Mouse (Mus musculus): ENCODE measurements around the gene Gpsm2. TPM values are rescaled to one million over a fixed set of nuclear protein-coding genes. Genes with fewer than 3 reads are reported as not detected.

Gpsm2 gene
- polyA plus RNA-seq, 1 experiment from 2014 or later = 103 TPM

DNA sequence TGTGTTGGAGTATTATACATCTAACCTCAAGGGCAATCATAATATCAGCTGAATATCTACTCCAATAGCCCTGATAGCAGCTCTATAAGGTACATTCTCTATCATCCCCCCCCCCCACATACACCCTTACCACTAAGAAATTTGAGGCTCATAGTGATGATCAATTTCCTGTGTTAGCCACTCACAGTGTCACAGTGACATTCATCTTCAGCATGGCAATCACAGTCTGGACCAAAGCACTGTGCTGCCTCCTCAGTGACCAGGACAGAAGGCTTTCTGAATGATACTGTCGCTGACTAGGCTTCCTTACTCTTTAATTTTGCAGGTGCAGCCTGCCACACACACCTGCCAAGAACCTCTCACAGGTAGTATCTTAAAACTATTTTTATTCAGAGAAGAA lies 34.0 kb upstream of the Gpsm2 start:
- Histone ChIP-seq H3K27me3 (no peaks in the 10 kb centered on the region), H3K4me2 (no peak overlapping the region), H3K4me1 (peaks cover 42% of the 10 kb centered on the region), H3K9ac (no peak overlapping the region), H3K27ac (no peak overlapping the region), H3K4me3 (no peak overlapping the region), H3K36me3 (no peaks in the 10 kb centered on the region), H3K9me3 (no peaks in the 10 kb centered on the region)
- whole genome bisulfite sequencing = 68% methylated on average over 1 of the region's 1 CpGs
- ATAC-seq (ENCODE audit: insufficient number of reproducible peaks, low FRiP score, low TSS enrichment, low read depth) = no peak

DNA sequence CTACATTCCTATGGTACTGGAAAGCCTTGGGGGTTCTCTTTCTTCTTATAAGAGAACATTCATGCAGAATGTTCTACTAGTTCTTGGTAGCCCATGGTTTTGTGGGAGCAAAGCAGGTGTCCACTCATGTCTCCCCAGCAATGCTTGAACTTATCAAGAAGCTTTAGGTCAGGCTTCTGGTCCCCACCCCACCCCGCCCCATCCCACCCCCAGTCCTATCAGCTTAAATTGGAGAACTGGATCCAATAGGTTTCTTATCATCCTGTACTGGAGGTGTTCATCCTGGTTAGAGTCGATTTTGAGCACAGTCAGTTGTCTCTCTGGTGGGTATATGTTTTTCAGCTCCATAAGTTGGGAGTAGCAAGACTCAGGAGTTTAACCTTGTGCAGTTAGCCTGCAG lies 33.4 kb upstream of the Gpsm2 start:
- no peak overlapping the region for H3K4me3 ChIP-seq
- ATAC-seq (ENCODE audit: insufficient number of reproducible peaks, low FRiP score, low TSS enrichment, low read depth) = no peak
- no peaks in the 10 kb centered on the region for H3K9me3 ChIP-seq
- H3K4me2 ChIP-seq = no peak overlapping the region
- H3K9ac ChIP-seq = no peak overlapping the region
- H3K27ac ChIP-seq = no peak overlapping the region
- peaks cover 42% of the 10 kb centered on the region for H3K4me1 ChIP-seq
- H3K27me3 ChIP-seq = no peaks in the 10 kb centered on the region
- no peaks in the 10 kb centered on the region for H3K36me3 ChIP-seq
- 84% methylated on average over 2 of the region's 2 CpGs for WGBS

DNA sequence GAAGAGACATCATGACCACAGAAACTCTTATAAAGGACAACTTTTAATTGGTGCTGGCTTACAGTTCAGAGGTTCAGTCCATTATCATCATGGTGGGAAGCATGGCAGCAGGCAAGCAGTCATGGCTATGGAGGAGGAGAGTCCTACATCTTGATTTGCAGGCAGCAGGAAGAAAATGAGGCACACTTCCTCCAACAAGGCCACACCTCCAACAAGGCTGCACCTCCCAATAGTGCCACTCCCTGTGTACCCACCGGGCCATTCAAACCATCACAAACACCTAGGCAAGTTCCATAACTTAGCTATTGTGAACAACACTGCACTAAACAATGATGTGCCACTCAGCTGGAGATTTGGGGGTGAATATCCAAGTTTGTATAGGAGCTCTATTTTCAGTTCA lies 32.4 kb upstream of the Gpsm2 start:
- no peak overlapping the region for H3K4me2 ChIP-seq
- no peaks in the 10 kb centered on the region for H3K27me3 ChIP-seq
- no peaks in the 10 kb centered on the region for H3K36me3 ChIP-seq
- H3K4me1 ChIP-seq = peaks cover 33% of the 10 kb centered on the region
- no peak for ATAC-seq (ENCODE audit: insufficient number of reproducible peaks, low FRiP score, low TSS enrichment, low read depth)
- no peaks in the 10 kb centered on the region for H3K9me3 ChIP-seq
- H3K4me3 ChIP-seq = no peak overlapping the region
- no peak overlapping the region for H3K9ac ChIP-seq
- 79% methylated on average over 1 of the region's 1 CpGs for WGBS
- no peak overlapping the region for H3K27ac ChIP-seq

DNA sequence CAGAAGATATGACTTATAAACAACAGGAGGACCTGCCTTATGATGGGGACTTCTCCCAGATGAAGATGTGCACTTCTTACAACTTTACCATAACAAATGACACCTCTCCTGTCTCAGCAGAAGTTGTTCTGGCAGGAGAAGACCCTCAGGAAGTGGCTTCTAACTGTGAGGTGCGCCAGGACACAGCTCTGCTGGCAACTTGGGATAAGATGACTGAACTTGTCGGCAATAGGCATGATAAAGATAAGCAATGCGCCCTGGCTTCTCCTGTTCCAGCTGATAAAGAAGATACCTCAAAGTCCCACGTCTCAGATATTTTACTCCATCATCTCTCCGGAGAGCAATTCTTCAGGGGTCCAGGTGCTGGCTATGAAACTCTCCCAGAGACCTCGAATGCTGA lies 29.6 kb upstream of the Gpsm2 start:
- Histone ChIP-seq H3K27ac (peak overlapping the region; percentile 79), H3K4me2 (no peak overlapping the region), H3K36me3 (no peaks in the 10 kb centered on the region), H3K4me1 (peaks cover 9% of the 10 kb centered on the region), H3K4me3 (no peak overlapping the region), H3K9me3 (no peaks in the 10 kb centered on the region), H3K27me3 (no peaks in the 10 kb centered on the region), H3K9ac (no peak overlapping the region)
- ATAC-seq (ENCODE audit: insufficient number of reproducible peaks, low FRiP score, low TSS enrichment, low read depth) = no peak
- 72% methylated on average over 6 of the region's 6 CpGs for WGBS

DNA sequence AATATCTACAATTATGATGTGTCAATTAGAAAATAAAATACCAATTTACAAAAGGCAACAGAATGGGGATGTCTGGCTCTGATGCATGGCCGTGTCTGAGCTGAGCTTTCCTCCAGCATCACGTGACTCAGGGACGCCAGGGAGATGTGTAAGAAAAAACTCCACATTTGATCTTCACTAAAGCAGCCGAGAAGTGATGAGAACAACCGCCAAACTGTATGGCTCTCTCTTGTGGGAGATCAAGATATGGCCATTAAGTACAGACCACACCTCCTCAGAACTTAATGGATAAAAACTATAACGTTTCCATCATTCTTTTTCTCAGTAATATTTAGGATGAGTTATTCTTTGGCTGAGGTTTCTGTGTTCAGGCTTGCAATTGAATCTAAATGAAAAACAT lies 29.0 kb upstream of the Gpsm2 start:
- WGBS = 26% methylated on average over 6 of the region's 6 CpGs
- peak overlapping the region; percentile 79; the same call in 1 of the 2 replicates for H3K27ac ChIP-seq
- peaks cover 9% of the 10 kb centered on the region for H3K4me1 ChIP-seq
- H3K9me3 ChIP-seq = no peaks in the 10 kb centered on the region
- H3K4me3 ChIP-seq = no peak overlapping the region
- H3K36me3 ChIP-seq = no peaks in the 10 kb centered on the region
- no peak overlapping the region for H3K4me2 ChIP-seq
- no peak overlapping the region for H3K9ac ChIP-seq
- ATAC-seq (ENCODE audit: insufficient number of reproducible peaks, low FRiP score, low TSS enrichment, low read depth) = peak; percentile 48; the same call in 1 of the 2 replicates
- no peaks in the 10 kb centered on the region for H3K27me3 ChIP-seq

DNA sequence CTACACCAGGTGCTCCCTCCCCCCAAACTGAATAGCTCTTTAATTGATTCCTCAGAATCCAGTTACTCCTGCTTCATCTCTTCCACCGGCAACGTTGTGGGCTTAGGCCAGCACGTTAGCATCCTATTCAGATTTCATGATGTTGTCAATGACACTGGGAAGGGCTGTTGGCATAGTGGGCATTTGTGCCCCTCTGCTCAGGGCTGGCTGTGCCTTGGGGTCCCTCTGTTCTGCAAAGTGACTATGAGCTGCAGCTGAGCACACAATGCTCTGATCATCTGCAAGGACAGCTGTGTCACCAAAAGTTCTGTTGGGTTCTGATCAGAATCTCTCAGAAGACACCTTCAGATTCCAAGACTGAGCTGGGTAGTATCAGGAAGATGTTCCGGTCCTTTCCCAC lies 22.0 kb upstream of the Gpsm2 start:
- Histone ChIP-seq H3K4me2 (no peak overlapping the region), H3K4me3 (no peak overlapping the region), H3K4me1 (peaks cover 21% of the 10 kb centered on the region), H3K27ac (no peak overlapping the region), H3K36me3 (no peaks in the 10 kb centered on the region), H3K27me3 (no peaks in the 10 kb centered on the region), H3K9me3 (no peaks in the 10 kb centered on the region), H3K9ac (no peak overlapping the region)
- 67% methylated on average over 4 of the region's 4 CpGs for WGBS
- ATAC-seq (ENCODE audit: insufficient number of reproducible peaks, low FRiP score, low TSS enrichment, low read depth) = no peak

DNA sequence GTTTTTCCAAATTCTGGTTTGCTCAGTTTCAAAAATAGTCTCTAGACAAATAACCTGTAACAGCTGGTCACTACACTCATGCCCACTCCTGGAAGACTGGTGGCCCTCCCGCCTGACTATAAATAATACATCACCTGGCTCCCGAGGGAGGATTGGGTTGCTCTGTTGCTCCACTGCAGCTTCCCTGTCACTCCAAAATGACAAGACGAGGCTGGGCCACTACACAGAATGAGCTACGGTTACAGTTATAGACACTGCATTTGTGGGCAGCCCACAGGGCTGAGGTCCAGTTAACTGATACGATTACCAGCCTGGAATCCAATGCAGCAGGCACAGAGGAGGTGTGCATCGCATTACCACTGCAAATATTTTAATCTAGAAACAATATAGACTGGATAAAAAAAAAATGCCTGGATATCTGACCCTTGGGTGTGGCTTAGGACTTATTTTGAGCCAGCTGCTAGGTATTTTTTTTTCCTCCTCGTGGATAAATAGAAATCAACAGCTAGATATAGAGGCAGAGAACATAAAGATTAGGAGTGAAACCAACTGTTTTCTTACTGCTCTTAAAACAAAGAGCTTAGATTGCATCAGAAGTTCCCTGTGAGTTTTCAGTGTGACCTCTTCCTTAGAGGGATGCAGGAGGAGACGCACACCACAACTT lies 17.1 kb upstream of the Gpsm2 start, which contains the start of gene Aknad1:
Gene Aknad1, plus strand, starts transcription at position 614 of the 664 bp plus-strand sequence.
- Histone ChIP-seq H3K9ac (no peak within 1 kb of the TSS), H3K27me3 (no peaks in the 10 kb centered on the region), H3K4me3 (no peak within 1 kb of the TSS), H3K9me3 (no peaks in the 10 kb centered on the region), H3K4me1 (peaks cover 15% of the 10 kb centered on the region), H3K27ac (peak within 1 kb of the TSS; percentile 28; the same call in 1 of the 2 replicates), H3K4me2 (no peak within 1 kb of the TSS), H3K36me3 (no peaks in the 10 kb centered on the region)
- WGBS = 47% methylated on average over 8 of the region's 8 CpGs
- 0 out of 2 replicates have a peak, but pooled peaks have one; percentile 19 for ATAC-seq (ENCODE audit: insufficient number of reproducible peaks, low FRiP score, low TSS enrichment, low read depth)

DNA sequence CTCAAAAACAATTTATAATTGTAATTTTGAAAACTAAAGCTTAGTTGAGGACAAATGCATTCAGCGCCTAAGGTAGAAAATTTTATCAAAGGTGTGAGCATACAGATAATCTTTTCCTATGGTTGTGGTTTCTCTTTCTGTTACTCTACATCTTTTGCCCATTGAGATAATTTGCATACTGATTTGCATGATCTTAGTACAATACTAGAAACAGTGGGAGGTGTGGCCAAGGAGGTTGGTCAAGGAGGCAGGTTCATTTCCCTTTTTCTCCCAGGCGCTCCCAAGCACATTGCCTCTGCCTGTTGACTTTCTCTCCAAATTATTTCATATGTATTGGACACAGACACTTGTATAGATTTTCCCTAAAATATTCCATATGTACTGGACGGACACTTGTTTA lies 15.7 kb upstream of the Gpsm2 start:
- no peak overlapping the region for H3K27ac ChIP-seq
- H3K4me3 ChIP-seq = no peak overlapping the region
- peaks cover 15% of the 10 kb centered on the region for H3K4me1 ChIP-seq
- no peaks in the 10 kb centered on the region for H3K9me3 ChIP-seq
- H3K36me3 ChIP-seq = no peaks in the 10 kb centered on the region
- WGBS = 79% methylated on average over 3 of the region's 3 CpGs
- no peak overlapping the region for H3K4me2 ChIP-seq
- ATAC-seq (ENCODE audit: insufficient number of reproducible peaks, low FRiP score, low TSS enrichment, low read depth) = no peak
- no peak overlapping the region for H3K9ac ChIP-seq
- no peaks in the 10 kb centered on the region for H3K27me3 ChIP-seq

DNA sequence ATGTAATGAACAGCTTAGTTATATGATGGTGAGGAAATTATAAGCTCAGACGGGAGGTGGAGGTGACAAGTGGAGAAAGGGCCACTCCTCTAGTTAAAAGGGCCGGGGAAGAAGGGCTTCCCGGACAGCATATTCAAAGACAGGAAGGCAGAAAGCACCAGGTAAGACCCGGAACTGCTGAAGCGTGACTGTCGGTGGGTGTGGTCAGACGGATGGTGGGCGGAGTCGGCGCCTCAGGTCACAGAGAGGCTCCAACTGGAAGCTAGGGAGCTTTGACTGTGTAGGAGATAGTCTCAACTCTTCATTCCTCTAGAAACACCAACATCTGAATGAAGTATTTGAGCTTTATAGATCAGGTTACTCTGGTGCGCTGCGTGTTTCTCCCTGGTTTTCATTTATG lies 8.2 kb upstream of the Gpsm2 start:
- no peak overlapping the region for H3K4me3 ChIP-seq
- no peak overlapping the region for H3K27ac ChIP-seq
- 0 out of 2 replicates have a peak, but pooled peaks cover 2% of the 10 kb centered on the region for H3K4me1 ChIP-seq
- H3K9ac ChIP-seq = no peak overlapping the region
- H3K4me2 ChIP-seq = no peak overlapping the region
- 33% methylated on average over 12 of the region's 12 CpGs for WGBS
- H3K9me3 ChIP-seq = no peaks in the 10 kb centered on the region
- no peaks in the 10 kb centered on the region for H3K27me3 ChIP-seq
- no peaks in the 10 kb centered on the region for H3K36me3 ChIP-seq
- no peak for ATAC-seq (ENCODE audit: insufficient number of reproducible peaks, low FRiP score, low TSS enrichment, low read depth)

DNA sequence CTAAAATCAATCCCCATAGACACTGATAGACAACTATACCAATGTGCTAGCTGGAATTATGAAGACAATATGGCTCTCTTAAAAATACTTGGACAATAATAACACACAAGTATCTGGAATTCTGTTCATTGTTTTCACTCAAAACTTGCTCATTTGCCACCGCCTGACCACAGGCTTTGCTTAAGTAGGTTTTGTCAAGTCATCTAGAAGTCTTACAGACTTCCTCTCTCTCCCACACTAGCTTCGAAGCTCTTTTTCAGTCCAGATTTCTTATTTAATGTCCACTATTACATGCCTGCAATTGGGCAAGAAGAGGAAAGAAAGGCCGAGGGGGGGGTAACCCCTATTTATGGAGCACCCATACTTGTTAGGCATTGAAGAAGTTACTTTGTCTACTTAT lies 5.7 kb upstream of the Gpsm2 start:
- peaks cover 6% of the 10 kb centered on the region; the same call in 1 of the 2 replicates for H3K4me1 ChIP-seq
- no peaks in the 10 kb centered on the region for H3K36me3 ChIP-seq
- 86% methylated on average over 3 of the region's 3 CpGs for WGBS
- H3K9ac ChIP-seq = no peak overlapping the region
- H3K27ac ChIP-seq = no peak overlapping the region
- no peak for ATAC-seq (ENCODE audit: insufficient number of reproducible peaks, low FRiP score, low TSS enrichment, low read depth)
- no peak overlapping the region for H3K4me3 ChIP-seq
- H3K4me2 ChIP-seq = no peak overlapping the region
- H3K27me3 ChIP-seq = no peaks in the 10 kb centered on the region
- H3K9me3 ChIP-seq = no peaks in the 10 kb centered on the region

DNA sequence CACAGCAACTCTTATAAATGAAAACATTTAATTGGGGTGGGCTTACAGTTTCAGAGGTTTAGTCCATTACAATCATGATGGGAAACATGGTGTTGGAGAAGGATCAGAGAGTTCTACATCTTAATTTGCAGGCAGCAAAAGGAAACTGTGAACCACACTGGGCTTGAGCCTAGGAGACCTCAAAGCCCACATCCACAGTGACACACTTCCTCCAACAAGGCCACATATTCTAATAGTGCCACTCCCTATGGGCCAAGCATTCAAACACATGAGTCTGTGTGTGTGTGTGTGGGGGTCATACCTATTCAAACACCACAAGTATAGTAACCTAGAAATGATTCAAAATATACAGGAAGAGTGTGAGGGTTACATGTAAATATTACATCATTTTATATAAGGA lies 5.2 kb upstream of the Gpsm2 start:
- no peak overlapping the region for H3K4me3 ChIP-seq
- no peaks in the 10 kb centered on the region for H3K27me3 ChIP-seq
- H3K27ac ChIP-seq = no peak overlapping the region
- no peak overlapping the region for H3K4me2 ChIP-seq
- no peaks in the 10 kb centered on the region for H3K9me3 ChIP-seq
- no peak for ATAC-seq (ENCODE audit: insufficient number of reproducible peaks, low FRiP score, low TSS enrichment, low read depth)
- no peak overlapping the region for H3K9ac ChIP-seq
- H3K36me3 ChIP-seq = no peaks in the 10 kb centered on the region
- H3K4me1 ChIP-seq = peaks cover 9% of the 10 kb centered on the region; the same call in 1 of the 2 replicates

DNA sequence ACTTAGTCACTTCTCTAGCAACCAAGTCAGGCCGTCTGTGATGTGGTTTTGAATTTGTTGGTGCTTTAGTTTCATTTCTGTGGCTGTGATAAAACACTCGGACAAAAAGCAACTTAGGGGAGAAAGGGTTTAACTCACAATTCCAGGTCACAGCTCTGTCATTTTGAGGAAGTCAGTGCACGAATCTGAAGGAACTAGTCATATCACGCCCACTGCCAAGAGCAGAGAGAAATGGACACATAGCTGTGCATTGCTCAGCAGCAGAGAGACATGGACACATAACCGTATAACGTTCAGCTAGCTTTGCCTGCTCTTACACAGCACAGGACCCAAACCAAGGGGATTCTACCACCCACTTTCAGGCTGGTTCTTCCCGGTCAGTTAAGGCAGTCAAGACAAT lies 4.3 kb upstream of the Gpsm2 start:
- no peak overlapping the region for H3K27ac ChIP-seq
- no peak overlapping the region for H3K4me2 ChIP-seq
- H3K36me3 ChIP-seq = no peaks in the 10 kb centered on the region
- no peaks in the 10 kb centered on the region for H3K27me3 ChIP-seq
- no peak overlapping the region for H3K4me3 ChIP-seq
- peaks cover 9% of the 10 kb centered on the region; the same call in 1 of the 2 replicates for H3K4me1 ChIP-seq
- WGBS = 86% methylated on average over 7 of the region's 7 CpGs
- no peak overlapping the region for H3K9ac ChIP-seq
- H3K9me3 ChIP-seq = no peaks in the 10 kb centered on the region
- no peak for ATAC-seq (ENCODE audit: insufficient number of reproducible peaks, low FRiP score, low TSS enrichment, low read depth)
